Mouse (Mus musculus) stomach, postnatal 0 days (tissue): ENCODE data around the gene Il21r. TPM values are rescaled to one million over a fixed set of nuclear protein-coding genes. Genes with fewer than 3 reads are reported as not detected.

Experiments
- ATAC-seq: fragments of 200-750 bp; cut with Nextera tagmentation; 2 replicates; pipeline ENCODE4 v1.8.0; 2017; ENCODE audit not compliant: low FRiP score, low TSS enrichment
- DNase-seq: peaks from one replicate; pipeline ENCODE4 v3.0.0-alpha.2; 2016; ENCODE audit warnings: low spot score
- H3K27ac ChIP-seq: fragments of 300-500 bp; sonication (generic); replicated peaks from 2 replicates; pipeline ENCODE4 v1.5.1; 2014; ENCODE audit warnings: mild to moderate bottlenecking, control low read depth
- H3K27me3 ChIP-seq: fragments of 300-500 bp; sonication (generic); 2 replicates; pipeline ENCODE4 v1.6.1; 2014; ENCODE audit warnings: low read length; ENCODE audit not compliant: control insufficient read depth, insufficient read depth
- H3K36me3 ChIP-seq: fragments of 300-500 bp; sonication (generic); 2 replicates; pipeline ENCODE4 v1.6.1; 2014; ENCODE audit warnings: low read length, mixed read lengths; ENCODE audit not compliant: control insufficient read depth, insufficient read depth
- H3K4me1 ChIP-seq: fragments of 300-500 bp; sonication (generic); replicated peaks from 2 replicates; pipeline ENCODE4 v1.6.1; 2014; ENCODE audit warnings: antibody characterized with exemption; ENCODE audit not compliant: control insufficient read depth, insufficient read depth
- H3K4me2 ChIP-seq: fragments of 300-500 bp; sonication (generic); replicated peaks from 2 replicates; pipeline ENCODE4 v1.6.1; 2014; ENCODE audit warnings: low read depth, mild to moderate bottlenecking, control low read depth, moderate library complexity
- H3K4me3 ChIP-seq: fragments of 300-500 bp; sonication (generic); 2 replicates; pipeline ENCODE4 v1.5.1; 2014; ENCODE audit warnings: low read depth, low read length, control low read depth
- H3K9ac ChIP-seq: fragments of 300-500 bp; sonication (generic); 2 replicates; pipeline ENCODE4 v1.6.1; 2014; ENCODE audit warnings: mild to moderate bottlenecking, low read length, control low read depth, mixed read lengths
- H3K9me3 ChIP-seq: fragments of 300-500 bp; sonication (generic); 2 replicates; pipeline ENCODE4 v1.6.1; 2016; ENCODE audit warnings: low read length; ENCODE audit not compliant: control insufficient read depth
- CTCF ChIP-seq: IDR thresholded peaks from 2 replicates; pipeline ENCODE4 v1.5.1; 2016; ENCODE audit warnings: antibody characterized with exemption, low read depth, mild to moderate bottlenecking, moderate library complexity
- EP300 ChIP-seq: optimal IDR thresholded peaks from 2 replicates; pipeline ENCODE3; 2016; ENCODE audit warnings: antibody characterized with exemption
- WGBS: fragments of 180-500 bp; shearing (Covaris S2); extraction: QIAGEN DNeasy Blood & Tissue Kit; methylation state at CpG from one replicate; pipeline ENCODE4 v1.1.7; 2014; 5-methylcytosine and 5-hydroxymethylcytosine counted together
- polyA plus RNA-seq: library from polyadenylated mRNA; unstranded; fragments of >200 nt; fragmentation: Nextera tagmentation; extraction: Ambion mirVana; gene quantifications from 2 replicates; pipeline ENCODE4 v1.2.1, GENCODE M21; 2015

The Il21r gene
- polyA plus RNA-seq, 1 experiment from 2014 or later: 0.29 TPM

DNA sequence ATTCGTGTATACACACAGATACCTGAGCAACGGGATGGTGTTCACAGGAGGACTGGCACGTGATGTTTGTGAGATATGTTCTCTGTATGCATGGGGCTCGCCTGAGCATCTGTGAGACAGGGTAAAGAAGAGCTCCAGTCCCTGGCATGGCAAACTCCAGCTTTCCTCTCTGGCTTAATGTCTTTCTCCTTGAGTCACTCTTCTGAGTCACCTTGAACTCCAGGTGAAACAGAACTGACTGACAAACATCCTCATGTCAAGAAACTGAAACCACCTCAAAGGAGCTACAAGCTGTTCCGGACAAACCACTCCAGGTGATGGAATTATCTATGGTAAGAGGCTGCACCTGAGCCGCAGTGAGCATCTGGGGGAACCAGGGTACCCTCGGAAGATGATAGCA lies 13.3 kb upstream of the Il21r start:
- ATAC-seq (no peak), DNase-seq (no peak)
- Histone ChIP-seq H3K4me3 (no peak overlapping the region), H3K36me3 (no peaks in the 10 kb centered on the region), H3K9ac (no peak overlapping the region), H3K4me2 (no peak overlapping the region), H3K27me3 (no peaks in the 10 kb centered on the region), H3K4me1 (no peaks in the 10 kb centered on the region), H3K27ac (no peak overlapping the region), H3K9me3 (no peaks in the 10 kb centered on the region)
- WGBS: 87% methylated on average over 7 of the region's 7 CpGs
- TF ChIP-seq CTCF (no peak), EP300 (no peak)

- H3K36me3 ChIP-seq: no peaks in the 10 kb centered on the region
- no peak for ATAC-seq
- H3K27ac ChIP-seq: no peak overlapping the region
- no peak overlapping the region for H3K4me3 ChIP-seq
- no peaks in the 10 kb centered on the region for H3K4me1 ChIP-seq
- H3K27me3 ChIP-seq: no peaks in the 10 kb centered on the region
- no peaks in the 10 kb centered on the region for H3K9me3 ChIP-seq
- WGBS: 80% methylated on average over 4 of the region's 4 CpGs
- no peak overlapping the region for H3K4me2 ChIP-seq
- no peak overlapping the region for H3K9ac ChIP-seq
- DNase-seq: no peak
- TF ChIP-seq CTCF: no peak
- no peak for TF ChIP-seq EP300
Measured at GRCm38 (mm10) chr7:125593831-125594230, 9.4 kb upstream of the Il21r start.

- TF ChIP-seq EP300 (no peak), CTCF (no peak)
- DNase-seq: no peak
- 42% methylated on average over 3 of the region's 3 CpGs for WGBS
Measured at GRCm38 (mm10) chr7:125596406-125596805, 6.8 kb upstream of the Il21r start.

DNA sequence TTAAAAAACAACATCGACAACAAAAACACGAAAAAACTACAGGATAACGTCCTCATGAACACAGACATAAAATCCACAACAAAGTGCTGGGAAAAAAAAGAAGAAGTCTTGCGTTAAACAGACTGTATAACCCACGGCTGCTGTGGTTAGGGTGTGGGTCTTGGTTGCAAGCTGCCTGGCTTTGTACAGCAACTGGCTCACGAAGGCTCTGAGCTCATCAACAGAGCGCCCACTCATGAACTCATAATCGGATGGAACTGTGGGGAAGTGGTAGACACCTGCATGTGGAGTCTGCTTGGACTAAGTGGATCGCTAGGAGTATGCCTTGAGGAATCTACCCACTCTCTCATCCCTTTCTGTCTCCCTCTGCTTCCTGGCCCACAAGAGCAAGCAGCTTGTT lies 6.1 kb upstream of the Il21r start:
- Histone ChIP-seq H3K4me1 (no peaks in the 10 kb centered on the region), H3K9me3 (no peaks in the 10 kb centered on the region), H3K4me3 (no peak overlapping the region), H3K27me3 (no peaks in the 10 kb centered on the region), H3K27ac (no peak overlapping the region), H3K9ac (no peak overlapping the region), H3K4me2 (no peak overlapping the region), H3K36me3 (no peaks in the 10 kb centered on the region)
- no peak for ATAC-seq
- no peak for TF ChIP-seq EP300
- no peak for TF ChIP-seq CTCF
- DNase-seq: no peak
- WGBS: 87% methylated on average over 9 of the region's 9 CpGs

More at GRCm38 (mm10) chr7:125596406-125596805, 6.8 kb upstream of the Il21r start:
- Histone ChIP-seq H3K4me3 (no peak overlapping the region), H3K36me3 (no peaks in the 10 kb centered on the region), H3K9ac (no peak overlapping the region), H3K27ac (no peak overlapping the region), H3K4me1 (no peaks in the 10 kb centered on the region), H3K4me2 (no peak overlapping the region), H3K9me3 (no peaks in the 10 kb centered on the region), H3K27me3 (no peaks in the 10 kb centered on the region)
- ATAC-seq: no peak

DNA sequence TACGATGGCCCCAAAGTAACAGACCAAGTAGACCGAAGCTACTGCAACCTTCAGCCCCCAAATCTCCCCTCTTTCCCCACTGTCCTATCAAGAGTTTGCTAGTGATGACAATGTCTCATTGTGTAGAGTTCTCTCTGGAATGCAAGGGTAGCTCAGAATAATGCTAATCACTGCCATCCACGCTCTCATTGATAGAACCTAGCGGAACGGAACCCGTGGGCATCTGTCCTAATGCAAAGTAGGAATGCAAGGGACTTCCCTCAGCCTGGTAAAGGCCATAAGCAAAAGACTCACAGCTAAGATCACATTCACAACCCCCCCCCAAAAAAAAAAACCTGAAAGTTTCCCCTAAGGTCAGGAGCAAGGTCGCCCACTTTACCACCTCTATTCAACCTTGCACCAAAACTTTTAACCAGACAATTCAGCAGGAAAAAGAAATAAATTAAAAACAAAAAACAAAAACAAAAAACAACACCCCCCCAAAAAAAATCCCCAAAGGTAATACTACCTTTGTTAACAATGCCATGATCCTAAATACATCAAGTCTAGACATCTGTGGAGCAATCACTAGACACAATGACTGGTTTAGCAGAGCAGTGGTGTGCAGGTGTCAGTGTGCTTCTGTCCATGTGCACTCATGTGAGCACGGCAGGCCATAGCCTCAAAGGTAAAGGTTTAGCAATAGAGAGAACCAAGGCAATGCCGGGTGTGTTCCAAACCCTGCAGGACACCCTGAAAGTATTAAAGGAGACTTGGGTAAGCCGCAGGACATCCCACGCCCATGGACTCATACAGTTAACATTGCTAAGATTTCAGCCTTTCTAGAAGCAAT lies 5.5 kb upstream of the Il21r start:
- no peak for ATAC-seq
- TF ChIP-seq EP300 (no peak), CTCF (no peak)
- Histone ChIP-seq H3K9me3 (no peaks in the 10 kb centered on the region), H3K9ac (no peak overlapping the region), H3K4me3 (no peak overlapping the region), H3K4me1 (no peaks in the 10 kb centered on the region), H3K27ac (no peak overlapping the region), H3K36me3 (no peaks in the 10 kb centered on the region), H3K27me3 (no peaks in the 10 kb centered on the region), H3K4me2 (no peak overlapping the region)
- WGBS: 94% methylated on average over 11 of the region's 11 CpGs
- DNase-seq: no peak

DNA sequence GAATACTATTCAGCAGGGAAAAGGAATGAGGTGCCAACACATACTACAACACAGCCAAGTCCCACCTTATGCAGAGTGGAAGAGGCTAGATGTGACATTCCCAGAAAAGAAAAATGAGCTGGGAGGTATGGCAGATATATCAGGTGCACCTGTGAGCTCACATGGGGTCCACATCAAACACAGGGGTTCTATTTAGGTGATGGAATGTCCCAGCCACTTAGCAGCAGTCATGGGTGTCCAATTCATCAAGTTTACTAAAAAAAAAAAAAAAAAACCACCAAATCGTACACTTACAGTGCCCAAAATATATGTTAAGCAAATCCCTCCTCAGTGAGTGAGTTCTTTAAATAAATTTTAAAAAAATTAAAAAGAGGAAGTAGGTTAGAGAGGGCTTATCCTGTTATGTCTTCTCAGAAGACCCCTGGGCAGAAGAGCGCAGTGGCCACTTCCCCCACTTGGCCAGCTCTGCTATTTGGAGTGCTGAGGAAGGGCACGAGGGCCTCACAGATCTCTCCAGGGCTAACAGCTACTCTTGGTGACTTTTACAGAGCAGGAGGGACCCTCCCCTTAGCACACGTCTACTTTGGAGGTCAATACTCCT lies 3.8 kb upstream of the Il21r start:
- Histone ChIP-seq H3K27ac (no peak overlapping the region), H3K9ac (no peak overlapping the region), H3K4me1 (no peaks in the 10 kb centered on the region), H3K4me2 (no peak overlapping the region), H3K27me3 (no peaks in the 10 kb centered on the region), H3K36me3 (no peaks in the 10 kb centered on the region), H3K9me3 (no peaks in the 10 kb centered on the region), H3K4me3 (no peak overlapping the region)
- no peak for ATAC-seq
- TF ChIP-seq EP300: no peak
- no peak for TF ChIP-seq CTCF
- 61% methylated on average over 4 of the region's 4 CpGs for WGBS
- no peak for DNase-seq
